Mouse (Mus musculus) CH12.LX (cell line): ENCODE results near the gene Fyb.

Source experiments
- CHD2 ChIP-seq: IDR thresholded peaks from 2 replicates; pipeline ENCODE4 v1.6.1; 2011; ENCODE audit warnings: low read length, improper control_type of control experiment
- CTCF ChIP-seq, 2 experiments: IDR thresholded peaks in 1 of 2; conservative IDR thresholded peaks in 1 of 2; 2 replicates each; pipeline ENCODE4 v1.5.1; 2011 to 2012; ENCODE audit warnings: low read depth in 2 of 2, low read length in 2 of 2, improper control_type of control experiment in 1 of 2, inconsistent platforms in 1 of 2, mild to moderate bottlenecking in 1 of 2, moderate library complexity in 1 of 2
- GABPA ChIP-seq: IDR thresholded peaks from 2 replicates; pipeline ENCODE4 v1.6.1; 2012; ENCODE audit warnings: low read depth, low read length, improper control_type of control experiment, inconsistent platforms; ENCODE audit not compliant: insufficient replicate concordance
- MAZ ChIP-seq: IDR thresholded peaks from 2 replicates; pipeline ENCODE4 v1.6.1; 2012; ENCODE audit warnings: low read depth, mild to moderate bottlenecking, inconsistent platforms, low read length, improper control_type of control experiment, moderate library complexity
- MXI1 ChIP-seq: IDR thresholded peaks from 2 replicates; pipeline ENCODE4 v1.6.1; 2011; ENCODE audit warnings: mild to moderate bottlenecking, low read depth, low read length, improper control_type of control experiment
- NELFE ChIP-seq: IDR thresholded peaks from 2 replicates; pipeline ENCODE4 v1.6.1; 2011; ENCODE audit warnings: low read depth, low read length, improper control_type of control experiment
- RCOR1 ChIP-seq: conservative IDR thresholded peaks from 2 replicates; pipeline ENCODE4 v1.6.1; 2012; ENCODE audit warnings: low read depth, mild to moderate bottlenecking, inconsistent platforms, low read length, improper control_type of control experiment
- ZMIZ1 ChIP-seq: IDR thresholded peaks from 2 replicates; pipeline ENCODE4 v1.6.1; 2012; ENCODE audit warnings: low read depth, mild to moderate bottlenecking, inconsistent platforms, low read length, improper control_type of control experiment

DNA sequence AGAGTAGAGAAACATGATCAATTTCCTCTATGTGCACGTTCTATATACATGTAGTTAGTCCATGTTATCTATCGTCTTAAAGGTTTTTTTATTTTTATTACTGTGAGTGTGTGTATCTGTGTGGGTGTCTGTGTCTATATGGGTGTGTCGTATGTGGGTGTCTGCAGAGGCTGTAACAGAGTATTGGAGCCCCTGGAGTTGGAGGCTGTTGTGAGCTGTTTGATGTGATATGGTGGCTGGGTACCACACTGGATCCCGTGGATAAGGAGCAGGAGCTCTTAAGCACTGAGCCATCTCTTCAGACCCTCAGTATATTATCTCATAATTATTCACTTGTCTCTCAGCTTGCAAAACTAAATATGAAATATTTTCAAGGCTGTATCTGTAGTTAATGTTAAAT is 135.4 kb downstream of the Fyb start:
- TF ChIP-seq CHD2: no peak
- TF ChIP-seq CTCF (conservative IDR thresholded peaks at IDR 0.05 in 1 of 2, IDR thresholded peaks at IDR 0.05 in 1 of 2; ENCODE audit: low read depth in 2 of 2, low read length in 2 of 2): no peak
- TF ChIP-seq RCOR1: no peak
- TF ChIP-seq MXI1: no peak
- no peak for TF ChIP-seq MAZ
- TF ChIP-seq ZMIZ1: no peak
- no peak for TF ChIP-seq GABPA
- TF ChIP-seq NELFE: no peak
